Mouse (Mus musculus): ENCODE measurements around the gene Polr1e. TPM values are rescaled to one million over a fixed set of nuclear protein-coding genes. Genes with fewer than 3 reads are reported as not detected.
"Not testable (repeated sequence)": the region's sequence is repeated elsewhere in the genome, so short reads cannot be mapped to it uniquely, and the experiment has no call there.

Gene Polr1e
- total and polyA plus RNA-seq, 2 experiments from 2014 or later: 46.7 to 71.2 TPM

DNA sequence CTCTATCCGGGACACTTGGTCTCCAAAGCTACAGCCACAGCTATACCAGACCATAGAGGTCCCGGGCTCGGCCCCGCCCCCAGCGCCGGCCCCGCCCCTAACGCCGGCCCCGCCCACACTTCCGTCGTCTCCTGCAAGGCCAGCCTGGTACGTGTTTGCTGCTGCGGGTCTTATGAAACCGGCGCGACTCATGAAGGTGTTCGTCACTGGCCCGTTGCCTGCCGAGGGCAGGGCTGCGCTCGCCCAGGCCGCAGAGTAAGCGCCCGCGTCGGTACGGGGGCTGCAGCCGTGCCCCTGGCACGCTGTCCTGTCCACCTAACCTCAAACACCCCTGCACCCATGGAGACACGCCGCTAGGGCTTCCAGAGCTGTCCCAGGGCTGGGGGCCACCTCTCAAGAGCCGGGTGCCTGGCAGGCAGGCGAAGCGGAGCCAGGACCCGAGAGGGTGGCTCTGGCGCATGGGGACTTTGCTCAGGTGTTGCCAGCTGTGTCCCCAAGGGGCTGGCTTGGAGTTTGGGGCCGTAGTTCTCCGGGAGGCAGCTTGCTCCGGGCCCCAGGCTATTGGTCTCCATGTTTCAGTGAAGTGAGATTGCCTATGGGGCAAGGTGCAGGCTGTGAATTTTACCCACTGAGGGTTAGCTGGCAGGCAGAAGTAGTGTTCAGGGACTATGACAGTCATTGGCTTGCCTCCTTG lies 37.0 kb upstream of the Polr1e start, which contains the start of gene Grhpr:
Gene Grhpr, plus strand, starts transcription at position 116 of the 694 bp plus-strand sequence.
- peaks cover 32% of the 10 kb centered on the region for H3K4me1 ChIP-seq (ENCODE audit: control insufficient read depth, insufficient read depth)
- H3K4me2 ChIP-seq (ENCODE audit: low read depth, low read length): peak within 1 kb of the TSS; percentile 79
- under 1% methylated on average over 39 of the region's 40 CpGs for WGBS
- ATAC-seq (ENCODE audit: insufficient read depth, low read depth) (peak; percentile 95), DNase-seq (ENCODE audit: low spot score) (peak; percentile 76)
- no peaks in the 10 kb centered on the region for H3K9me3 ChIP-seq (replicated peaks; ENCODE audit: control insufficient read depth, low read length)
- TF ChIP-seq EP300 (IDR thresholded peaks at IDR 0.05; ENCODE audit: low read depth): 0 out of 2 replicates have a peak, but pooled peaks have one; percentile 23
- peak; percentile 32 for TF ChIP-seq CTCF (IDR thresholded peaks at IDR 0.05; ENCODE audit: low read depth)
- H3K36me3 ChIP-seq (replicated peaks; ENCODE audit: control insufficient read depth, insufficient read depth, low read length): peaks cover 25% of the 10 kb centered on the region
- no peaks in the 10 kb centered on the region for H3K27me3 ChIP-seq (ENCODE audit: control insufficient read depth, insufficient read depth, low read length)
- peak within 1 kb of the TSS; percentile 89 for H3K27ac ChIP-seq (ENCODE audit: low read depth)
- H3K9ac ChIP-seq (replicated peaks; ENCODE audit: low read depth, low read length): peak within 1 kb of the TSS; percentile 69
- peak within 1 kb of the TSS; percentile 71 for H3K4me3 ChIP-seq (ENCODE audit: low read depth, low read length)

DNA sequence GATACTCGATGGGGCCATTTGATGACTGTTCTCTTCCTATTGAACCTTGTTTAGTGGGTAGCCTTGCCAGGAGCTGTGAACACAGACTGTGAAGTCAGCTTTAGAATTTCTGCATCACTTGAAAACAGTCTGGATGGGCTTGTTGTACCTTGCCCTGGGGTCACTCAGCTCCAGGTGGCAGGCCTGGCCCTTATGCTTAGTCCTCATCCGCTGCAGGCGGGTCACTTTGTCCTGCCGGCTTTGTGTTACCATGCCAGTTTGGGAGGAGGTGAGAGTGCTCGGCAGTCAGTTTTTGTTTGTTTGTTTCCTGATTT lies 36.5 kb upstream of the Polr1e start:
- ATAC-seq (ENCODE audit: insufficient read depth, low read depth) (no peak), DNase-seq (ENCODE audit: low spot score) (peak; percentile 7)
- Histone ChIP-seq H3K9me3 (replicated peaks; ENCODE audit: control insufficient read depth, low read length) (no peaks in the 10 kb centered on the region), H3K27me3 (ENCODE audit: control insufficient read depth, insufficient read depth, low read length) (no peaks in the 10 kb centered on the region), H3K9ac (replicated peaks; ENCODE audit: low read depth, low read length) (peak overlapping the region; percentile 69), H3K4me2 (ENCODE audit: low read depth, low read length) (peak overlapping the region; percentile 79), H3K4me3 (ENCODE audit: low read depth, low read length) (peak overlapping the region; percentile 71), H3K4me1 (ENCODE audit: control insufficient read depth, insufficient read depth) (peaks cover 32% of the 10 kb centered on the region), H3K27ac (ENCODE audit: low read depth) (peak overlapping the region; percentile 89), H3K36me3 (replicated peaks; ENCODE audit: control insufficient read depth, insufficient read depth, low read length) (peaks cover 30% of the 10 kb centered on the region)
- WGBS: 21% methylated on average over 5 of the region's 5 CpGs
- TF ChIP-seq EP300 (IDR thresholded peaks at IDR 0.05; ENCODE audit: low read depth): no peak
- no peak for TF ChIP-seq CTCF (IDR thresholded peaks at IDR 0.05; ENCODE audit: low read depth)

DNA sequence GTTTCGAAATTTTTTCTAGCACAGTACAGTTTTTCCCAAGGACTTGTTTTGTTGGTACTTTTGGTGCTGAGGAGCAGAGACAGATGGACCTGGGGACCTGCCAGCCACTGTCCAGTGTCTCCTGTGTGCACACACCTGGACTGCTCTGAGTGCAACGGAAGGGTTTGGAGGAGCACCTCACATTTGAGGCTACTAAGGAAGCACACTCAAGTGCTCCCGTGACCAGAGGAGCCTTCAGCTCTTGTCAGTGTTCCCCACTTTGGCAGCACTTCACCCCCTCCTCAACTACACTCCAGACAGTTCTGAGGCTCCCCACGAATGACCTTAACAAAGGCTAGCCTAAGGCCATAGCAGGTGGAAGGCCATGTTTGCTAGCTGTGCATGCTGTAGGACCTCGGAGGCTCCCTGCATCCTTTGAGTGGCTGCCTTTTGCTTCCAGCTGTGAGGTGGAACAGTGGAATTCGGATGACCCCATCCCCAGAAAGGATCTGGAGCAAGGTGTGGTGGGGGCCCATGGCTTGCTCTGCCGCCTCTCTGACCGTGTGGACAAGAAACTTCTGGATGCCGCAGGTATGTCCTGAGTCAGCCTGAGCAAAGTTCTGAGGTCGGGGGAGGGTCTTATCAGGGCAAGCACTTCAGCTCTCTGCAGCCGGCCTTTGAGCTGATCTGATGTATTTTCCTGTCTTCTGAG lies 35.8 kb upstream of the Polr1e start:
- H3K4me3 ChIP-seq (ENCODE audit: low read depth, low read length): no peak overlapping the region; the same call in 1 of the 2 replicates
- no peak overlapping the region for H3K27ac ChIP-seq (ENCODE audit: low read depth)
- 52% methylated on average over 11 of the region's 11 CpGs for WGBS
- peak overlapping the region; percentile 69 for H3K9ac ChIP-seq (replicated peaks; ENCODE audit: low read depth, low read length)
- no peaks in the 10 kb centered on the region for H3K9me3 ChIP-seq (replicated peaks; ENCODE audit: control insufficient read depth, low read length)
- peaks cover 37% of the 10 kb centered on the region for H3K36me3 ChIP-seq (replicated peaks; ENCODE audit: control insufficient read depth, insufficient read depth, low read length)
- ATAC-seq (ENCODE audit: insufficient read depth, low read depth) (no peak), DNase-seq (ENCODE audit: low spot score) (no peak)
- peak overlapping the region; percentile 79 for H3K4me2 ChIP-seq (ENCODE audit: low read depth, low read length)
- no peak for TF ChIP-seq EP300 (IDR thresholded peaks at IDR 0.05; ENCODE audit: low read depth)
- no peak for TF ChIP-seq CTCF (IDR thresholded peaks at IDR 0.05; ENCODE audit: low read depth)
- H3K27me3 ChIP-seq (ENCODE audit: control insufficient read depth, insufficient read depth, low read length): no peaks in the 10 kb centered on the region
- H3K4me1 ChIP-seq (ENCODE audit: control insufficient read depth, insufficient read depth): peaks cover 32% of the 10 kb centered on the region

DNA sequence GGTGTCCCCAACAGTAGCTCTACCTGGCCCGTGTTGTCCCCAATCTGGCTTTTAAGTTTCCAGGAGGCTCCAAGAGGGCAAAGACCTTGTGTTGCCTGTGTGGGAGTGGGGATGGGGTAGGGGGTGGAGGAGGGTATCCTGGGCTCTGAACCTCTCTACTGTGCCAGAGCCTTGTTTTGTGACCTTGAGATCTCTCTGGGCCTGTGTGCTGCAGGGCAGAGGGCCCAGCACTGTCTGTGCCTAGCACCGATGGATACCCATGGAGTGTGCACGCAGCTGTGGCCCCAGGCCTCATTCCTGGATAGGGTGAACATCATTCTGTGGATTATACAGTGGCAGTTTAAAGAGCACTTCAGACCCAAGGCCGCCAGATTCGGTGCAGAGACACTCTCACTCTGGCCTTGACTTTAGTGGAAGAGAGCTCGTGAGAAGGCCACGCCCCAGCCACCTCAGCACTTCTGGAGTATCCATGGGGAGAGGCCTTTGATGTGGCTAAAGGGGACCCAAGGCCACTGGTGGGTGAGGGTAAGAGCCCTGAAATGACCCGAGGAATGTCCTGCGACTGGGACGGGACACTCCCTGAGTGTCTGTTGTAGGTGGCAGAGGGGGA lies 35.1 kb upstream of the Polr1e start:
- no peaks in the 10 kb centered on the region for H3K27me3 ChIP-seq (ENCODE audit: control insufficient read depth, insufficient read depth, low read length)
- DNase-seq (ENCODE audit: low spot score) (no peak), ATAC-seq (ENCODE audit: insufficient read depth, low read depth) (no peak)
- peaks cover 40% of the 10 kb centered on the region for H3K36me3 ChIP-seq (replicated peaks; ENCODE audit: control insufficient read depth, insufficient read depth, low read length)
- no peak overlapping the region for H3K27ac ChIP-seq (ENCODE audit: low read depth)
- no peak overlapping the region for H3K4me3 ChIP-seq (ENCODE audit: low read depth, low read length)
- TF ChIP-seq EP300 (IDR thresholded peaks at IDR 0.05; ENCODE audit: low read depth): no peak
- no peak for TF ChIP-seq CTCF (IDR thresholded peaks at IDR 0.05; ENCODE audit: low read depth)
- 0 out of 2 replicates have a peak overlapping the region, but pooled peaks have one; percentile 69 for H3K9ac ChIP-seq (replicated peaks; ENCODE audit: low read depth, low read length)
- H3K4me2 ChIP-seq (ENCODE audit: low read depth, low read length): peak overlapping the region; percentile 79
- WGBS: 57% methylated on average over 10 of the region's 10 CpGs
- H3K9me3 ChIP-seq (replicated peaks; ENCODE audit: control insufficient read depth, low read length): no peaks in the 10 kb centered on the region
- peaks cover 32% of the 10 kb centered on the region for H3K4me1 ChIP-seq (ENCODE audit: control insufficient read depth, insufficient read depth)

DNA sequence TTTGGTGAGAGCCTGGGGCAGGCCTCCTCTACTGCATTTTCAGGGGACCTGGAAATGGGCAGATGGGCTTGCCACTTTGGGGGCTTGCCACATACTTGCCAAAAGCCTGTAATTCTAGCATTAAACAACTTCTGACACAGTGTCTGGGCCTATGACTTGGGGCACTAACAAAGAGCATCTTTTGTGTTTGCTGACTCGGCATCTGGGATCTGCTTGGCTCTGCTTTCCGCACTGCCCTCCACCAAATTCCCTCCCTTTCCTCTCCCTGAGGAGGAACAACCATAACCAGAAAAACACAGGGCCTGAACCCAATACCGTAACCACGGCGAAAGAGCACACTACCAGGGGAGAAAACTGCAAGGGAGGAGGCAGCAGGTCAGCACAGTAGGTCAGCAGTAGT lies 27.8 kb upstream of the Polr1e start:
- WGBS: 96% methylated on average over 5 of the region's 5 CpGs
- Histone ChIP-seq H3K9me3 (replicated peaks; ENCODE audit: control insufficient read depth, low read length) (no peaks in the 10 kb centered on the region), H3K36me3 (replicated peaks; ENCODE audit: control insufficient read depth, insufficient read depth, low read length) (peaks cover 77% of the 10 kb centered on the region)

DNA sequence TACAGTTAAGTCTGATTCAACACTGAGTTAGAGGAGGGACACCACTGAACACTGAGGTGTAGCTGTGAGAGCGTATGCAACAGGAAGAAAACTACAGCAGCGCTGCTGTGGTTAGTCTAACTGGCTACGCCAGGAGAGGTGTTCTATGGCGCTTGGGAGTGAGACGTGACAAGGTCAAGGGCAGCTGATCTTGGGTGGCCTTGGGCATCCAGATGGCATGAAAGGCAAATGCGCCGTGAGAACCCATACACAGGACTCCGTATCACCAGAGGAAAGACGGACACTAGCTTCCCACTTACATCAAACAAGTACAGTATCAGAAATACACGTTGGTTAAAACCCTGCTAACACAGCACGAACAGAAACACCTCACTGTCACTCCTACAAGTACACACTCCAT lies 26.1 kb upstream of the Polr1e start:
- not testable (repeated sequence) for H3K9me3 ChIP-seq (replicated peaks; ENCODE audit: control insufficient read depth, low read length); H3K9ac ChIP-seq (replicated peaks; ENCODE audit: low read depth, low read length); DNase-seq (ENCODE audit: low spot score); H3K27ac ChIP-seq (ENCODE audit: low read depth); H3K27me3 ChIP-seq (ENCODE audit: control insufficient read depth, insufficient read depth, low read length); H3K4me1 ChIP-seq (ENCODE audit: control insufficient read depth, insufficient read depth); H3K4me3 ChIP-seq (ENCODE audit: low read depth, low read length); ATAC-seq (ENCODE audit: insufficient read depth, low read depth); H3K4me2 ChIP-seq (ENCODE audit: low read depth, low read length)
- 80% methylated on average over 11 of the region's 11 CpGs for WGBS
- H3K36me3 ChIP-seq (replicated peaks; ENCODE audit: control insufficient read depth, insufficient read depth, low read length): peaks cover 59% of the 10 kb centered on the region

More for the DNA sequence above, 27.8 kb upstream of the Polr1e start:
- no peak for TF ChIP-seq CTCF (IDR thresholded peaks at IDR 0.05; ENCODE audit: low read depth)
- TF ChIP-seq EP300 (IDR thresholded peaks at IDR 0.05; ENCODE audit: low read depth): no peak
- DNase-seq (ENCODE audit: low spot score) (no peak), ATAC-seq (ENCODE audit: insufficient read depth, low read depth) (no peak)
- Histone ChIP-seq H3K9ac (replicated peaks; ENCODE audit: low read depth, low read length) (no peak overlapping the region), H3K4me2 (ENCODE audit: low read depth, low read length) (no peak overlapping the region), H3K4me3 (ENCODE audit: low read depth, low read length) (no peak overlapping the region), H3K4me1 (ENCODE audit: control insufficient read depth, insufficient read depth) (no peaks in the 10 kb centered on the region), H3K27ac (ENCODE audit: low read depth) (no peak overlapping the region), H3K27me3 (ENCODE audit: control insufficient read depth, insufficient read depth, low read length) (no peaks in the 10 kb centered on the region)

DNA sequence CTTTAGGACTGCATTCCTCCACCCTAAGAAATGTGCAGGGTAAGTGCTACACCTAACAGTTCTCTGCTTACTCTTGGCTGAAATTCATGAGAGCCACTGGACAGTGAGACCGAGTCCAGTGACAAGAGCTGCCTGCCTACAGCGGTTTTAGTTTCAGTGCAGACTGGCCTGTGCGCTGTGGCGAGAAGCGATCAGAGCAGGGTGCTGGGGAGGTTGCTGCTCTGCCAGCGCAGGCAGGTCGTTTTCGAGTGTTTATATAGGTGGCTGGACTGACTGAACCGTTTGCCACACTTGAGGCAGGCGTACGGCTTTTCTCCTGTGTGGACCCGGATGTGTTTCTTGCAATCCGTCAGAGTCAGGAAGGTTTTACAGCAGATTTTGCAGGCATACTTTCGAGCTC lies 25.2 kb upstream of the Polr1e start:
- peaks cover 54% of the 10 kb centered on the region for H3K36me3 ChIP-seq (replicated peaks; ENCODE audit: control insufficient read depth, insufficient read depth, low read length)
- H3K4me1 ChIP-seq (ENCODE audit: control insufficient read depth, insufficient read depth); H3K27ac ChIP-seq (ENCODE audit: low read depth); DNase-seq (ENCODE audit: low spot score); H3K4me3 ChIP-seq (ENCODE audit: low read depth, low read length); ATAC-seq (ENCODE audit: insufficient read depth, low read depth); H3K9me3 ChIP-seq (replicated peaks; ENCODE audit: control insufficient read depth, low read length); H3K27me3 ChIP-seq (ENCODE audit: control insufficient read depth, insufficient read depth, low read length); H3K4me2 ChIP-seq (ENCODE audit: low read depth, low read length); H3K9ac ChIP-seq (replicated peaks; ENCODE audit: low read depth, low read length): not testable (repeated sequence)
- WGBS: 87% methylated on average over 14 of the region's 14 CpGs

Data from heart, postnatal 0 days (tissue).